Mouse (Mus musculus) right cerebral cortex, postnatal 4 days (tissue): ENCODE data around the gene Kctd15.
A peak's percentile ranks its signal among the peaks of the same experiment; 100 is the strongest.

Experiments
- DNase-seq: peaks from one replicate; pipeline ENCODE4 v3.0.0-alpha.2; 2022

Kctd15 gene

DNA sequence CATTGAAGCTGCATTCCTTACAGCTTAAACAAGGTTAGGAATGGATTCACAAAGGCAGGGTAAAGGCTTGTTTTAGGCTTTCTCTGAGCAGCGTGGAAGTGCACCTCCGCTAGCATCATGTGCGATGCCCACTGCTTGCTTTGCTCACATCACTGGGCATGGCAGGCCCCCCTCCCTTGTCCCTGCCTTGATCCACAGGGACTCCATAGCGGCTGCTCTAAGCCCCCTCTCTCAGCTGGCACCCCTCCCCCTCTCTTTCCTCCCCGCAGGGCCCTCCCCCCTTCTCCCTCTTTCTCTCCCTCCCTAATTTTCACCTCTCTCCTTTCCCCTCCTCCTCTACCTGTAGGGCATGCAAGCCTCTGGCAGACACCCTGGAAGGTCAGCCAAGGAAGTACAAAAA, 5.7 kb upstream of the Kctd15 start:
- DNase-seq: no peak

DNA sequence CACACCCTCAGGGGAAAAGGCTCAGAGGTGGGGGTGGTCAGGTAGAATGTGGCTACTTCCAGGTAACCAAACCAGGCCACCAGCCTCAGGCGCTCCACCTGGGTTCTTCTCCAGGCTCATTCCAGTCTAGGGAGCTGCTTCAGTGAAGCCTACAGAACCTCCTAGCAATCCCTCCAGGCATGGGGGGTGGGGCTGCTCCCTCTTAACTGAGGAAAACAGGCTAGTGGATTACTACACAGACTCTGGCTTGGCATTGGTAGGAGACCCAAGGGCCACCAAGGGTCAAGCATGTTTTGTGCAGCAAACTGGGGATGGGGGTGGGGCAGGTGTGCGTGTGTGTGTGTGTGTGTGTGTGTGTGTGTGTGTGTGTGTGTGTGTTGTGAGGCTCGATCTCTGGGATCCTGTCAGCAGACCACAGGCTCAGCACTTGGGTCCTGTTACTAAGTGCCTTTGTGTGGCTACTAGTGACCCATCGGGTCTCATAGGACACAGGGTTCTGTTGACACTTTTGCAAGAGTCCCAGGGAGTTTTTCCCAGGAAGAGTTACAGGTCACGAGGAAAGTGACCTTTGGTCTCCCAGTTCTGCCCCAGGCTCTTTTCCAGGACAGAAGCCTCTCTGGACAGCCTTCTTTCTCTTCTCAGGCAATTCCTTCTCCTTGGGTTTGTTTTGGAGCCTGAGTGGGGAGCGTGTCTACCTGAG, 3.0 kb upstream of the Kctd15 start:
- DNase-seq: no peak

DNA sequence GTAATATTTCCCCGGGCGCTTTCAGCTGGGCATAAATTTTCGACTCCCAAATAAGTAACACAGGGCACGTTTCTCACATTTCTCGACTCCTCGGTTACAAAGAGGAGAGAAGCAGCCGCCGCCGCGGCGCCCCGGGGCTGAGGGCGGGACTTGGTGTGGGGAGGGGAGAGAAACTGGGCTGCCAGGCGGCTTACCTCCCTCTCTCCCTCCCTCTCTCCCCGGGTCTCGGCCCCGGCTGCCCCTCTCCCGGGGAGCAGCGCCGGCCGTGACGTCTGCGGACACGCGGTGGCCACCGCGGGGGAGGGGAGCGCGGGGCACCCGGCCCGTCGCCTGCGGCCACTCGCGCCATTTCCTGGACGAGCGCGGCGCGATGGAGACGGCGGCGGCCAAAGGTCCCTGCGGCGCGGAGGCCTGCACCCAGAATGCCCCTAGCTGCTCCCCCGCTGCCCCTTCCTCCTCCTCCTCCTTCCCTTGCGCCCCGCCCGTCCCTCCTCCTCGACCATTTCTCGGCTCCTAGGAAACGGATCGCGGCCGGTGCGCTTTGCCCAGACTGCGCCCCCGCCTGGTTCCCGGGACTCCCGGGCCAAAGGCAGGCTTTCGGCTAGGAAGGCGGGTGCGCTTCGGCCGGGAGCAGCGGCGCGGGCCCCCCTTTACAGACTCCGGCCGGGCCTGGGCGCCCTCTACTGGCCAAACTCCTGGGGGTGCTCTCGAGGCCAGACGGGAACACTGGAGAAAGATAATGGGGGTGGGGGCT, 1.3 kb downstream of the Kctd15 start:
- DNase-seq: peak; percentile 96

DNA sequence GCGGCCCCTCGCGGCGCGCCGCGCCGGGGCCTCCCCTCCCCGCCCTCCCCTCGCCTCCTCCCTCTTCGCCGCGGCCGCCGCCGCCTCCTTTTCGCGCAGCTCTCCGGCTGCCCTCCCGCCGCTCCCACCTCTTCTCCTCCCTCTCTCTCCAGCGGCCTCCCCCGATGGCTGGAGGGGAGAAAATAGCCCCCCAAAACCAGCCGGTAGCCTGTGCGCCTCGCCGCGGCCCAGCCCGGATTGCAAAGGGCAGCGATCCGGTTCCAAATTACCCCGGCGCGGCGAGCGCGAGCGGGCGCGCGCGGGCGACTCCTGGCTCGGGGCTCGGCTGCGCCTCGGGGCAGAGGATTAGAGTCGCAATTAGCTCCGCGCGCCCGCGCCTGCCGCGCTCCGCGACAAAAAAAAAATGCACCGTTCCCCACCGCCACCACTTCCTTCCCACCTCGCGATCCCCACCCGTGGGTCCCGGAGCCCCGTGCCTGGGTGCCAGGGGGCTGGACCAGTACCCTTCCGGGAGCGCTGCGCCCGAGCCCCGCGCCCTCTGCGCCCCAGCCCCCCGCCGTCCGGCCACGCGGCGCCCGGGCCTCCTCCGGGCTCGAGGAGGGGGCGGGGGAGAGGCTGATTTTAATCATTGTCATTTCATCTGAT, 2.0 kb downstream of the Kctd15 start:
- peak; percentile 67 for DNase-seq

DNA sequence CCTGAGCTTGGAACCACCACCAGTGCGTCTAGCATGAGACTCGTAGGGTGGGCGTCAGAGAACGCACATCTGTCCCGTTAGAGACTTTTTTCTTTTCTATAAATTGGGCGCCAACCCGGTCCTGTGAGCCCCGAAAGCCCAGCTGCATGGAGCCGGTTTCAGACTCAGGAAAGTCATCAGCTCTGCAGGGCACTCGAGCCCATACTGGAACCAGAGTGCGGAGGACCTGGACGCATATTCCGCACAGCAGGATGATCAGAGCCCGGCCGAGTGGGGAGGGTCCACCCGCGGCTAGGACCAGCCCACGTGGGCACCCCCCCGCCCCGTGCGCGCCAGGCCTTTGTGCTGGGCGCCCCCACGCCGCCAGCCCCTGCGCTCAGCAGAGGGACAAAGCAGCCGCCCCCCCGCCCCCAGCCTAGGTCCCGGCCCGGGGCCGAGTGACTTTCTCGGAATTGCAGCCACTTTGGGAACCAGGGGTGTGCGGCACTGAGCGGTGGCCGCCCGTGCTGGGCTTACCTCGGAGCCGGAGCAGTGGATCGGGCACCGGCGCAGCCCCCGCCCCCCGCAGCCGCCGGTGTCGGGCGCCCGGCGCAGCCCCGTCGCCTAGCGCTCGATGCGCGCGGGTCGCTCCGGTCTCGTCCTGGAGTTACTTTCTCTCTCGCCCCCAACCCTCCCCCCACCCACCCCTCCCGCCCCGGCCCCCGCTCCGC, 2.6 kb downstream of the Kctd15 start:
- peak; percentile 47 for DNase-seq

DNA sequence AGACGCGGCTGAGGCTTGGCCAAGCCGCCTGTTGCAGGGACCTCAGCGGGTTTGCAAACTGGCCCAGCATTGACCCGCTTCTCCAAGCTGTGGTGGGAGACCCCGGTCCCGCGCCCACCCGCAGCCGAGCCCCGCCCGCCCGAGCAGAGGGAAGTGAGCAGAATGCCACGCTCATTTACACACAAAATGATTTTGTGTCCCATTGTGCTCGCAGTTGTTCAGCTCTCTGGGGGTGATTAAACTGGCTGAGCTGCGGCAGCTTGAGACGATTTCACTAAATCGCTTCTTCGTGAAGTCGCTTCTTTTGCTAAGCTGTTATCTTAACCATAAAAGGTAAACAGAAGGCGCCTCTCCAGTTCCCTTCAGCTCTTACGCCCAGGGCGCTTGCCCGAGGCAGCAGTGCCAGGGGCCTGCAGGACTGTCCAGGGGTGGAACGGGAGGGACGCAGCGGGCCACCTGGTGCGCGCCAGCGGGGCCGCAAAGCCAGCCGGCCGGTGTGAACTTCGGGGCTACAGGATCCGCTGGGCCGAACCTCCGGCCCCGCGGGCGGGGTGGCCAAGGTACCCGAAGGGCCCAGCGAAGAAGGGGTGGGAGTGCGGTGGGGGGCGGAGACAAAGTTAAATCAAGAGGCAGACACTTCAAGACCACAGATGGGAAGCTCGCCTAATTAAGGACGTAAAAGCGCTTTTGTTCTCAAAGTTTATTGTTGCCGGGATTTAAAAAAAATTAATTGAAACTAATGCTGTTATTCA, 3.6 kb downstream of the Kctd15 start:
- DNase-seq: peak; percentile 13

DNA sequence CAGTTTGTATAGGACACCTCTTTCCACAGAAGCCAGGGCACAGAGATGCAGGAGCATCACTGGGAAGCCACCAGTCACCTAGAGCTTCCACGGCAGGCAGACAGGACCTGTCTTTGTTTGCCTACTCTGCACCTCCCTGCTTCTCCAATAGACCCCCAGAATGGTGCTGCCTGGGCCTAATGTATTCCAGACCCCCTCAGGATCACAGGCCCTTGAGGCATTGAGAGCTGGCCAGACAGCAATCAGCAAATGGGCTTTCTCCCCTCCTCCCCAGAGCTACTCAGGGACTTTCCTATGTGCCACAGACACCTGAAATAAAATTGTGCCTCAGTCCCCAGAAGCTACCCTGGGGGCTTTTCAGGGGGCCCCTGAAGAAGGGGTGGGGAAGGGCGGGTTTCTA, 5.2 kb downstream of the Kctd15 start:
- DNase-seq: no peak

DNA sequence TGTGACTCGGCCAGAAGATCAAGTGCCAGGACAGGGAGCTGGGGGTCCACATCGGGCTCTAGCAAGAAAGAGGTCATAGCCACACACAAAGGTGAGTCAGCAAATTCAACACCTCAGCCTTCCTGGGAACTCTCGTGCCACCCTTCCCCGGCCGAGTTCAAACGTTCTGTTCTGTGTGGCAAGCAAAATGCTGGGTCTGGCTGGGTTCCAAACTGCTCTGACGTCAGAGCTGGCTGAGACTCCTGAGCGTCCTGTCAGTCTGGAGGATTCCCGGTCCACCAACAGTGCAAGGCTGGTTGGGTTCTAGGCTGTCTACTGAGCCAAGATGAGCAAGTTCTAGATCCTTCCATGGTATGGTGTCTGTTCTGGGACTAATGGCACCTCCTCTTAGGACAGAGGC, 9.5 kb downstream of the Kctd15 start:
- DNase-seq: peak; percentile 57

DNA sequence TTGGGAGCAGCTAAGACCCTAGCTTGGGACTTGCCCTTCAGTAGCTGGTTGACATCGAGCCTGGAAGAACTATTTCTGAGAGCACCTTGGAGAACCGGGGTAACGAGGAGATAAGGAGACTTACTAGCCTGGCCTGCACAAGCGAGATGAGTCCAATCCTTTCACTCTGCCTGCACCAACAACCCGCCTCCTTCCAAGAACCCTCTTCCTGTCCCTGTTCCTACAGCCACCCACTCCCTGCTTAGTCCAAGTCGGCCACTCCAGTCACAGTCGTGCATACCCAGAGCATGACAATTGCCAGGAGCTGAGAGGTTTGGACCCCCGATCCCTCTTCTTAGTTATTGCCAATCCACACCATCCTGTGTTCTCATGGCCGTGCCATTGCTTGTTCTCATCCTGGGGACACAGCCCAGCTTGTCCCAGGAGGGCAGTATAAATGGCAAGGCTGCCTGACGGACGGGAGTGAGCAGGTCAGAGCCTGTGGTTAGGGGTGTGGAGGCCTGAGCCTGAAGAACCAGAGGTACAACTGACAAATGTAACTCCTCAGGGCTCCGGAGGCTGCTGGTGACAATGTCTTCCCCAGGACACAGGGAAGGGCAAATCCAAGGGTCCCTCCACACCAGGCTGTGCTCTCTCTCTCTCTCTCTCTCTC, 10.3 kb downstream of the Kctd15 start:
- DNase-seq: no peak

DNA sequence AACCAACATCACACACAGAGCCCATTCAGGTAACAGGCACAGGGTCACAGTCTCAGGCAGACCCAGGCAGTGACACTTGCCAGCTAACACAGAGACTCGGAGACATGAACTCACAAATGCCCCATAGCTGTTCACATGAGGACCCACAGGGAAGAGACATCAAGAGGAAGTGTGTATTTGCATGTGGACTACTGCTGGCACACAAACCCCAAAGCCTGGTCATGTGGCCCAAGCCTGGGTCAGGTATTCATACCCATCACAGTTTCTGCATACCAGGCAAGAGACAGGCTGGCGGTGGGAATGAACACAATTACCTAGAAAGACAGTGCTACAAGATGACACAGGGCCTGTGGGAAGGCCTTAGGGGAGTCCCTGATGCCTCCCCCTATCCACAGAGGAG, 10.9 kb downstream of the Kctd15 start:
- DNase-seq: no peak

DNA sequence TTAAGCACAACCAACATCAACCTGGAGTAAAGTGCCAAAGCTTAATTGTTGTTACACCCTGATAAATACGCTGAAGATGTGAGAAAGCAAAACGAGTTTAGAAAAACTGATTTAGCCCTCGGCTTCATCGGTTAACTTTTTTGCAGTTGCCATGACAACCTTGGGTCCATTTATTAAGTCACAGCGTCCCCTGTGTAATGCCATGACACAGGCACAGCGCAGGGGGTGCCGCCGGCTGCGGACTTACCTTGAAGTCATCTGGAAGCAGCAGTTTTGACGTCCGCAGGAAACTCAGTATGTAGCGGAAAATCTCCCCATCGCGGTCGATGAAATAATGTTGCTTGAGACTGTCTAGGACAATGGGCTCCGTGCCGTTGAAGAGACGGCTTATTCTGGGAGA, 11.9 kb downstream of the Kctd15 start:
- DNase-seq: no peak

DNA sequence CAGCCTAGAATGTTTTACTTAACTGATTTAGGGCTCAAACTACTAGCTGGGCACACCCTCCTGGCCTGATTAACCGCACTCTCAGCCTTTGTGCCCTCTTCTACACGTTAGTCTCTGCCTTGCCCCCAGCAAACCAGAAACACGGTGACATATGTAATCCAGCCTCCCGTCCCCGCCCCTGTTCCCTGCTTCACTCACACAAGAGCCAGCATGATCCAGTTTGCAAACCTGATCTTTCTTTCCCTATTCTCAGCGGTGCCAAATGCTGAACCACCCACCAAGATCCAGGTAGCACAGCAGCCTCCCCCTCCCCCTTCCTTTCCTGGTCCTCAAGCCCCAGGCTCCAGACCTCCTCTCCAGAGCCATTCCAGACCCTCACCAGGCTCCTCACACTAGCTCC, 13.2 kb downstream of the Kctd15 start:
- DNase-seq: no peak

DNA sequence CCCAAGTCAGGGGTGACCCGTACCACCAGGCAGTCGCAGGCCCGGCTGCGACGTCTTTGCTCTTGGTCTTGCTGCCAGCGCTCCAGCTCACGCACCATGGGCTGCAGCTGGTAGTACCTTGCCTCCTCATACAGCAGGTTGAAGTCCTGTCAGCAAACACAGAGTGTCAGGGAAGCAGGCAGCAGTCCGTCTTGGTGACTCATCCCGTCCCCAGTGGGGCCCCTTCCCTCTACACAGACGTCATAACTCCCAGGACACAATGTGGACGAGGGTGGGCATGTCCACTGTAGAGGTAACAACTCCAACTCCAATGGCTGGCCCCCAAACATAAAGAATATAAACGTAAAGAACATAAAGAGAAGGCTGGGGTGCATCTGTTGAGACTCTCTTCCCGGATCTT, 14.6 kb downstream of the Kctd15 start:
- DNase-seq: no peak

DNA sequence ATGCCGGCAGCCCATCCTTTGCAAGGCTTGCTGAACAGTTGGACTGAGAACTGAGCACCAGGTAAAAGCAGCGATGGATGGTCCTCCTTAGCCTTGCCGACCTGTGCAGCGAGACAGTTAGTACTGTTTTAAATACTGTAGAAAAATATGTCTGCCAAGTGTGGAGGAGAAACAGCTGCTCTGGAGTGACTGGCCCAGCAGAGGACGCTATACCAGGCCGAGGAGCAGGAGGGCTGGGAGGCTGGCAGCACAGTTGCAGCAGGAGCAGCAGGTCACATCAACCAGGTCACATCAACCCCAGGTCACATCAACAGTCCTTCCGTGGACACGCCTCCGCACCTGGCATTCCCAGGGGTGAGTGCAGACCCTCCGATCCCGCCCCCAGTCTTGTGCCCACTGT, 16.7 kb downstream of the Kctd15 start:
- DNase-seq: no peak

DNA sequence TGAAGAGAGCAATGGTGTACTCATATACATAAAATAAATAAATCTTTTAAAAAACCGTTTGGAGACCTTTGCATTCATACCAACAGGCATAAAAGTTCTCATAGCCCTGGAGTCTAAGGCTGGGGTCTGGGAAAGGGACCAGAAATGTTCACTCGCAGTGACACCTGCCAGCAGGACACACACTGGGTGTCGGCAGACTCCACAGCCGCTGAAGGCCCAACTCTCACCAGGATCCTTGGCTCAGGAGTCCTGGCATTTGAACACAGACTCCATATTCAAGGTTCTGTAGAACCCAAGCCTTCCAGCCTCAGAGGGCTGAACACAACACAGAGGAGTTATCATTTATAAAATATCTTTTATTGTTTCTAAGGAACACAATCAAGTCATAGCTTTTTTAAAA, 19.9 kb downstream of the Kctd15 start:
- no peak for DNase-seq

DNA sequence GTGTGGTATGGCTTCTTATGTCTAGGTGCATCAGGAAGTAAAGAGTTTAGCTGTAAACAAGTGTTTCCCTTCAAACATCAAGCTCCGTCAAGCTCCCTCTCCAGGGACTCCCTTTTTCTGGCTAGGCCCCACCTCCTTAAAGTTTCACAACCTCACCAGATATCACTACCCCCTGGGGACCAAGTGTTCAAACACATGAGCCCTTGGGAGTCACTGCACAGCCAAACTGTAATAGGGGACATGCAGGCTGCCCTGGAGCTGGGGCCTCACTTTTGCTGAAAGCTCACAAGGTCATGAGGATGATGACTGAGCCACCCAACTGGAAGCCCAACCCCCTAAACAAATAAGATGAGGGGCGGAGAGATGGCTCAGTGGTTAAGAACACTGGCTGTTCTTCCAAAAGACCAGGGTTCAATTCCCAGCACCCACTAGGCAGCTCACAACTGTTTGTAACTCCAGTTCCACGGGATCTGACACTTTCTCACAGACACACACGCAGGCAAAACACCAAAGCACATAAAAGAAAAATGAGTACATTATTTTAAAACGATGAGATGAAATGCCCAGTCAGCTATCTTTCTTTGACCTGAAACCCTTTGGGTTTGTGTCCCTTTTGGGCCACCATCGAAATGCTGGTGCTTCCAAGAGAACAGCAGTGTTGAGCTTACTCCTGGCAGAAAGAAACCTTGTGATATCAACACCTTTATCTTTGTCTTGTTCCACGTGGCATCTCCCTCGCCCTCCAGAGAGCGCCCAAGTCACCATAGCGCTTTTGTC, 23.4 kb downstream of the Kctd15 start:
- DNase-seq: no peak

DNA sequence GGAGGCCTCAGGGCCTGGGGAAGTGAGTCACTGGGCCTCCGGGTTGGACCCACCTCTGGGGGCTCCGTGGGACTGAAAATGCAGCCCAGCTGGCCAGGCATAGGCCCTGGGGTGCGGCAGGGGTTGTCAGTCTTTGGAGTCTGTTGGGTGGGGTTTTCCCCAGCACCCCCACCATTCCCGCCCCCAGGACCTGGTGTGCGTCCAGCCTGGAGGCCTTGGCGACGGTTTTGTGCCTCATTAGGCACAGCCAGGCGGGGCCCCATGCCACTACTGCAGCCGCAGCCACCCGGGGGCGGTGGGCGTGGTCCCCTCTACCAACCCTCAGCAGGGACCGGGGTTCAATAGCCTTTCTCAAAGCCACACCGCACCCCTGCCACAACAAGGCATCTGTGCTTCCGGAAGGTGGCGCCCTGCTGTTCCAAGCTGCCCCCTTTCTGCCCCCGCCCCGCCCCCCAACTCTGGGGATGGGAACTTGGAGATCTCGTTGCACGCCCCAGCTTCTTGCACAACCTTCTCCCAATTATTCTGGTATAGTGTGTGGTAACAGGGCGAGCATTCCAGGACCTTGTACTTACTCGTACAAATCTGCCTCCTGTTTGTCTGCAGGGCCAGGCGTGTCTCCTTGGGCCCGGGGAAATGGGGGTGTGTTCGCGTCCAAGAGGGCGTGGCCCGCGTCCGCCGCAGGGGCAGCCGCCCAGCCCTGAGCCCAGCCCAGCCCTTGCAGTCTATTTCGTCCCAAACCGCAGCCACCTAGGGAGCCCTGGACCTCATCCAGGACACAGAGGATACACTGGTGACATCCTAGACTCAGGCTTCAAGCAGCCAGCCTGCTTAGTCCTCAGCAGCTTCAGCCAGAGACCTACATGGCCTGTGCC, 26.1 kb downstream of the Kctd15 start:
- DNase-seq: peak; percentile 63

DNA sequence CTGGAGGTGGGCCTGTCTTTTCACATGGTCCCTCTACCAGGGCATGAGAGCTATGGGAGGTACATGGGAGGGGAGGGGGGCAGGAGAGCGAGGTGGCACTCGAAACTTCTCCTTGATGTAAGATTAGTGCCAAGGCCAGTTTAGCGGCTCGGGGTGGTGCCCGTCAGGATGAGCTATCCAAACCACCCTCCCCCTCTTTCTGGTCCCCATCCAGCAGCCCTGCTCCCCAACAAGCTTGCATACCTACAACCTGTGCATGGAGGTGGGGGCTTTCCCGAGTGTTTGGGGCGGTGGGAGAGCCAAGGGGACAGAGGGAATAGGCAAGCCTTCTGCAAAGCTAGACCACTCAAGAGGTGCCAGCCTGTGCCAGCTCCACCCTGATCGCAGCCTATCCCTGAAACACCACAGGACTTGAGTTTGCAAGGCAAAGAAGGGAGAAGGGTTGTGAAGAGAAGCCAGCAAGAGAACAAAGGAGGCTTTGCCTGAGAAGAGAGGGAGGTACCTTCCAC, 26.8 kb downstream of the Kctd15 start:
- no peak for DNase-seq

DNA sequence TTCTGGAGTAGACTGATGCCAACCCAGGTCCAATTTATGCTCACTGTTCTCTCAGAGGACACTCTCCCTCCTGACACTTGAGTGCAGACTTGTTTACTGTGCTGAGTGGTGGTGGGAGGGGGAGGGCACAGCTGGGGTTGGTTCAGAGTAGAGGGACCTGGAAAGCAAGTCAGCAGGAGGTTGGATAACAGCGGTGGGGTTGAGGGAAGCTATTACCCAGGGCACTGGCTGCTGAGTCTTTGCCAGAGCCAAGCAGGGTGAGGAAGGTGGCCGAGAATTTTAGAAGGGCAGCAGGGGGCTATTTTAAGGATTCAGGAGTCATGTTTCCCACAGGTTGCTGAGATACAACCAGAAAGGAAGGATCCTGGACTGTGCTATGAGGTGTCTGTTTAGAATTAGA, 36.1 kb downstream of the Kctd15 start:
- no peak for DNase-seq
